Mouse (Mus musculus): Measurements from ENCODE around the gene Nono.

GRCm38 (mm10) chrX:101396459-101396858 is 32.7 kb upstream of the Nono start:
- no peak for TF ChIP-seq POLR2A (IDR thresholded peaks at IDR 0.05; ENCODE audit: extremely low read depth, insufficient read depth, low read length)
- no peak for TF ChIP-seq CTCF (IDR thresholded peaks at IDR 0.05; ENCODE audit: extremely low read depth, insufficient read depth, low read length)
